Mouse (Mus musculus): Measurements from ENCODE around the gene Casr. TPM values are rescaled to one million over a fixed set of nuclear protein-coding genes. Genes with fewer than 3 reads are reported as not detected.

Casr gene
- 0.22 TPM in 1 of 2 replicates, not detected in the other for polyA plus RNA-seq (2014; fragmentation: Nextera tagmentation; extraction: Ambion mirVana)

DNA sequence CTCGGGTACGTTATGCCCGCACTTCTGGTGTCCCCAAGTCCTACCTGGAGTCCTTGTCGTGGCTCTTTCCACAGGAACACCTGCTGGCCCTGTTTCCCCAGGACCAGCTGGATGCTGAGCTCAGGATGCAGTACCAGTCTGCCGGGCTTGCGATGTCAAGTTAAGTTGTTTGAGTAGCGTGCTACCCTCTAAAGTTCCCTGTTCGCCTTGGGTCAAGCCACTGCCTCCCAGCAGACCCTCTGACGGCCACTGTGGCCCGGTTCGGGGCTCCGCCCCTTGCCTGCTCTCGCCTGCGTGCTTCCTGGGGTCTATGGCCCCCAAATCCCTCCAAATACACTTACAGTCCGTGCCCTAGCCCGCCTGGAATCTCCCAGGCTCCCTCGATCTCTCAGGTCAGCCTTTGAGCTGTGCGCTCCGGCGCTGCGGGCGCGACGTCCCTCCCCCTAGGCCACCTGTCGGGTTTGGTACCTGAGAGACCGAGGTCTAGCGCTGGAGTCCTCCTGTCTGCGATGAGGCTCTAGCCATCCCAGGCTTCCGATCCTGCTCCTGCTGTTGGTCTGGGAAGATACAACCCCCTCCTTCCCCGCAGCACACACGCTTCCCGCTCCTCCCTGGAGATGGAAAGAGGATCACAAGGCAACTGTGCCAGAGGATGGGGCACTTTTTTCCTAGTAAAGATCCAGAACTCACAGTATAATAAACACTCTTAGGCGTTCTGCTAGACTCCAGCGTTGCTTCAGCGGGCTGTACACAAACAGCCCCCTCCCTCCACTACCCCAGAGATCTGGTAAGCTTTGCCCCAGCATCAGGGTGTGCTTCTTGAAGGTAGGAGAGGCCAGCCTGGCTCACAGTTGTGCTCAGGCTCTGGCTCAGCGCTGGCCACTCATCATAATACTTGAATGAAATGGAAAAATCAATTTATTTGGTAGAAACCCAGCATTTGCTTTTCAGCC is at the start of gene Casr:
Casr (minus strand) TSS at position 756 of the 953 bp plus-strand sequence.
- no peaks in the 10 kb centered on the region for H3K36me3 ChIP-seq (ENCODE audit: control insufficient read depth, insufficient read depth, low read length)
- 2% methylated on average over 36 of the region's 36 CpGs for WGBS
- no peak within 1 kb of the TSS for H3K27ac ChIP-seq (ENCODE audit: low read depth, low read length)
- H3K4me1 ChIP-seq (ENCODE audit: control insufficient read depth, insufficient read depth, low read length), result 0 out of 2 replicates have a peak, but pooled peaks cover 5% of the 10 kb centered on the region
- H3K9ac ChIP-seq (ENCODE audit: low read length), result peak within 1 kb of the TSS; percentile 43; the same call in 1 of the 2 replicates
- no peaks in the 10 kb centered on the region for H3K27me3 ChIP-seq (replicated peaks; ENCODE audit: control insufficient read depth, insufficient read depth, low read length)
- peak; percentile 40; the same call in 1 of the 2 replicates for ATAC-seq
- DNase-seq (ENCODE audit: low spot score), result no peak
- peak within 1 kb of the TSS; percentile 37 for H3K4me3 ChIP-seq (ENCODE audit: low read depth, low read length)
- peak within 1 kb of the TSS; percentile 90 for H3K4me2 ChIP-seq (ENCODE audit: low read length)
- H3K9me3 ChIP-seq (replicated peaks; ENCODE audit: control insufficient read depth, low read length), result no peaks in the 10 kb centered on the region

DNA sequence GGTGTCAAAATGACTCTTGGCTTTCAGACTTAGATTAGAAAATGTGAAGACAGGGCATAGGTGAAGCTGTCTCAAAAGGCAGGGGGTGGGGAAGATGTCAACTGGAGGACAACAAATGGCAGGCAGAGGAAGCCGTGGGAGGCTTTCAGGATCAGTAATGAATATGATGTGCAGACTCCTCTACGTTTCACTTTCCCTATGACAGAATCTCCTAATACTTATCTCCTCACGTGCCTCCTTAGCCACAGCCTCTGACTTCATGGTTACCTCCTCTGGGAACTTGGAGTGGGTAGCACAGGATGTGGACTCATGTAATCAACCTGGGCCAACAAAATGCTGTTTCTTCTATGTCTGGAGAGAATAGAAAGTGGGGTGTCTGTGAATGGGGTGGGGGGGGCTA is 40.7 kb upstream of the Casr start:
- H3K4me1 ChIP-seq (ENCODE audit: control insufficient read depth, insufficient read depth, low read length), result no peaks in the 10 kb centered on the region
- DNase-seq (ENCODE audit: low spot score) (no peak), ATAC-seq (no peak)
- 87% methylated on average over 3 of the region's 3 CpGs for WGBS
- H3K4me3 ChIP-seq (ENCODE audit: low read depth, low read length), result no peak overlapping the region
- no peak overlapping the region for H3K9ac ChIP-seq (ENCODE audit: low read length)
- no peaks in the 10 kb centered on the region for H3K27me3 ChIP-seq (replicated peaks; ENCODE audit: control insufficient read depth, insufficient read depth, low read length)
- H3K36me3 ChIP-seq (ENCODE audit: control insufficient read depth, insufficient read depth, low read length), result no peaks in the 10 kb centered on the region
- H3K27ac ChIP-seq (ENCODE audit: low read depth, low read length), result no peak overlapping the region
- H3K4me2 ChIP-seq (ENCODE audit: low read length), result no peak overlapping the region
- no peaks in the 10 kb centered on the region for H3K9me3 ChIP-seq (replicated peaks; ENCODE audit: control insufficient read depth, low read length)

DNA sequence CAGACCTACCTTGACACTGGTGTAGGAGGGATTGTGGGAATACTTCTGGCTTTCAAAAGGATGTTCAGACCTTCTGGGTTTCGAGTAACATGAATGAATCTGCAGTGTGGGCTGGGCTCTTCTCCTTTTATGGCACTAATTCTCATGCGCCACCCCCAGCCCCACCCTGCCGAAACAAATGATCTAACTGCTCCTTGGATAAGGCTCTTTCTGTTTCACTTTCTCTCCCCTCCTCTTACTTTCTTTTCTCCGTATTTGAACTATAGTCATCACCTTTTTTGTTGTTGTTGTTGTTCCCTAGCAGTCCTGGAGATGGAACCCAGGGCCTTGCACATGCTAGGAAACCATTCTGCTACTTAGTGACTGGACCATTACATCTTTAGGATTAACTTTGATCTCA is 36.3 kb upstream of the Casr start:
- H3K36me3 ChIP-seq (ENCODE audit: control insufficient read depth, insufficient read depth, low read length), result no peaks in the 10 kb centered on the region
- no peak overlapping the region for H3K4me2 ChIP-seq (ENCODE audit: low read length)

DNA sequence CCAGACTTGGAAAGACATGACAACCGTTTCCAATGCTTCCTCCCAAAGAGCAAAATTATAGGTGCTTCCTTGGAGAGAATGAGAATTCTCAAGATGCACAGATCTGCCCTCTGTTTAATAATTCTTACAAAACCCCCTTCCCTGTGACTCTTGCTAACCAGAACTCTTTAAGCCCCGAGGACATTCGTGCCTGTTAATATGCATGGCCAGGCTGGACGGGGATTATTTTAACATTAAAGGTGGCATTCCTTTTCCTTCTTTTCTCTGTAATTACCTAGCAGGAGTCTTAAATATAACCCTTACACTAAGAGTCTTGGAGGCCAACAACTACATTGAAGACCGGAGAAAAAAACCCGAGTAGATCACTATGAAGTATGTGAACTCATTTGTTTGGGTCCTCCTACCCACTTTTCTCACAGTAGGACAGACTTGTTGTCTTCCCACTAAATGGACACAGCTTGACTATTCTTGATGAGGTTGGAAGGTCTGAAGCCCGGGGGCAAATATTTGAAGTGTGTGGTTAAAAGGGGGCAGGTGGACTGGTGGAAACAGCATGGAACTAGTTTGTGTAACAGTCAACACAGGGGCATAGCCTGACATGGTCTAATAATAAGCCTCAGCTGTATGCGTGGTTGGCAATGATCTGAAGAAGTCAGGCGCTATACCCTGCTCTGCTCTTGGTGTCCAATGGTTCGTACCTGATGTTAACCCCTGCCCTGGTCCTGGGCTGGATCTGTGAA is 34.9 kb upstream of the Casr start:
- Histone ChIP-seq H3K27ac (ENCODE audit: low read depth, low read length) (no peak overlapping the region), H3K27me3 (replicated peaks; ENCODE audit: control insufficient read depth, insufficient read depth, low read length) (no peaks in the 10 kb centered on the region), H3K9me3 (replicated peaks; ENCODE audit: control insufficient read depth, low read length) (no peaks in the 10 kb centered on the region), H3K9ac (ENCODE audit: low read length) (no peak overlapping the region), H3K36me3 (ENCODE audit: control insufficient read depth, insufficient read depth, low read length) (no peaks in the 10 kb centered on the region), H3K4me3 (ENCODE audit: low read depth, low read length) (no peak overlapping the region), H3K4me1 (ENCODE audit: control insufficient read depth, insufficient read depth, low read length) (no peaks in the 10 kb centered on the region), H3K4me2 (ENCODE audit: low read length) (no peak overlapping the region)
- DNase-seq (ENCODE audit: low spot score) (no peak), ATAC-seq (no peak)
- 92% methylated on average over 10 of the region's 10 CpGs for WGBS

More for the DNA sequence above, 36.3 kb upstream of the Casr start:
- Histone ChIP-seq H3K4me3 (ENCODE audit: low read depth, low read length) (no peak overlapping the region), H3K9me3 (replicated peaks; ENCODE audit: control insufficient read depth, low read length) (no peaks in the 10 kb centered on the region), H3K27me3 (replicated peaks; ENCODE audit: control insufficient read depth, insufficient read depth, low read length) (no peaks in the 10 kb centered on the region), H3K27ac (ENCODE audit: low read depth, low read length) (no peak overlapping the region), H3K9ac (ENCODE audit: low read length) (no peak overlapping the region), H3K4me1 (ENCODE audit: control insufficient read depth, insufficient read depth, low read length) (no peaks in the 10 kb centered on the region)
- ATAC-seq, result no peak
- 85% methylated on average over 4 of the region's 4 CpGs for WGBS
- DNase-seq (ENCODE audit: low spot score), result no peak

DNA sequence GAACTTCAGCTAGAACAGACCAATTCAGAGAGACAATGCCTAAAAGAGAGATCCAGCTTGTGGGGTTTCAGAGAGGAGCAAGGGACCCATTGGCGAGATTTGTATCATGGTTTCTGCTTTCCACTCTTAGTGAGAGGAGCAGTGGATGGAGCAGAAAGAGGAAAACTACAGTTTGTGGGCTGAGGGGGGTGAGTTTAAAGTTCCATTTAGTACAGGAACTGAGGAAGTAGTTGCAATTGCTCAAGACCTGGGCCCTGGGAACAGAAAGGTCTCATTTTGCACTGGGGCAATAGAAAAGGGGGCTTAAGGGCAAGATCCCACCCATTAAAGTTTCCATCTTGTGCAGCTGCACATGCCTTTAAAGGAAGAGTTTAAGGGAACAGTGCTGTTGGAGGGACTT is 28.0 kb upstream of the Casr start:
- H3K27me3 ChIP-seq (replicated peaks; ENCODE audit: control insufficient read depth, insufficient read depth, low read length), result no peaks in the 10 kb centered on the region
- no peak overlapping the region for H3K9ac ChIP-seq (ENCODE audit: low read length)
- ATAC-seq (no peak), DNase-seq (ENCODE audit: low spot score) (no peak)
- no peak overlapping the region for H3K27ac ChIP-seq (ENCODE audit: low read depth, low read length)
- no peaks in the 10 kb centered on the region for H3K9me3 ChIP-seq (replicated peaks; ENCODE audit: control insufficient read depth, low read length)
- H3K36me3 ChIP-seq (ENCODE audit: control insufficient read depth, insufficient read depth, low read length), result no peaks in the 10 kb centered on the region
- no peak overlapping the region for H3K4me3 ChIP-seq (ENCODE audit: low read depth, low read length)
- WGBS, result 82% methylated on average over 1 of the region's 1 CpGs
- no peaks in the 10 kb centered on the region for H3K4me1 ChIP-seq (ENCODE audit: control insufficient read depth, insufficient read depth, low read length)
- no peak overlapping the region for H3K4me2 ChIP-seq (ENCODE audit: low read length)

DNA sequence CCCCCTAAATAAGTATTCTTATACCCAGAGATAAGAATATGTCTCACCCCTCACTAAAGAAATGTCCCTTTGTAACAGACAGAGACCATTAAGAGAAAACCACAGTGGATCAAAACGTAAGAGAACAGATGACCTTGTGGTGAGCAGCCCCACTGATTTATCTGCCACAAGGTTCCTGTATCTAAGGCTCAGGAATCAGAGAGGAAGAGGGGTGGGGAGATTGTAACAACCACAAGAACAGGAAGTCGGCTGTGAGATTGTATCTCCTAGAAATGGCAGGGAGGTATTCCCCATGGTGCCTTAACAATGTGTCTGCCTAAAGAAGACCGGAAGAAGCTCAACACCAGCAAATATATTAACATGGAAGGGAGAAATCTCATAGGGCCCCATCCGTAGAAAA is 26.0 kb upstream of the Casr start:
- Histone ChIP-seq H3K27me3 (replicated peaks; ENCODE audit: control insufficient read depth, insufficient read depth, low read length) (no peaks in the 10 kb centered on the region), H3K4me2 (ENCODE audit: low read length) (no peak overlapping the region), H3K9me3 (replicated peaks; ENCODE audit: control insufficient read depth, low read length) (no peaks in the 10 kb centered on the region), H3K4me3 (ENCODE audit: low read depth, low read length) (no peak overlapping the region), H3K4me1 (ENCODE audit: control insufficient read depth, insufficient read depth, low read length) (no peaks in the 10 kb centered on the region), H3K36me3 (ENCODE audit: control insufficient read depth, insufficient read depth, low read length) (no peaks in the 10 kb centered on the region), H3K9ac (ENCODE audit: low read length) (no peak overlapping the region), H3K27ac (ENCODE audit: low read depth, low read length) (no peak overlapping the region)
- no peak for DNase-seq (ENCODE audit: low spot score)
- whole genome bisulfite sequencing, result 87% methylated on average over 4 of the region's 4 CpGs
- ATAC-seq, result no peak

DNA sequence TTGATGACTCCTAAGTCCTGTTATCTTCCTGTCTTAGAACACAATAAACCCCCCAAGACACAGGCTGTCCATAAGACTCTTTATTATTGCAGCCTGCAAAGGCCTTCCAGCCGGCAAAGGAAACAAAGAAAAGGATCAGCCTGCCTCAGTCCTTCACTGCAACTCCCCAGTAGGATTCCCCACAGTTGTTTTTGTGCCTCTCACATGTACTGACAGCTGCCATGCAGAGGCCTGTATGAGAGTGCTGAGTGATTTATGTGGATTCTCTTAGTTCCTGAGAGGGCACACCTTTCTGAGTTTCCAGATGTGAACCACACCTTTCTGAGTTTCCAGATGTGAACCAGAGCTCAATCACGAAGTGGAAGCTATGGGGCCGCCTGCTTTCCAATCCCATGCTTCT is 20.1 kb upstream of the Casr start:
- Histone ChIP-seq H3K27ac (ENCODE audit: low read depth, low read length) (no peak overlapping the region), H3K4me2 (ENCODE audit: low read length) (no peak overlapping the region), H3K4me3 (ENCODE audit: low read depth, low read length) (no peak overlapping the region), H3K36me3 (ENCODE audit: control insufficient read depth, insufficient read depth, low read length) (no peaks in the 10 kb centered on the region), H3K4me1 (ENCODE audit: control insufficient read depth, insufficient read depth, low read length) (no peaks in the 10 kb centered on the region), H3K27me3 (replicated peaks; ENCODE audit: control insufficient read depth, insufficient read depth, low read length) (no peaks in the 10 kb centered on the region), H3K9ac (ENCODE audit: low read length) (no peak overlapping the region), H3K9me3 (replicated peaks; ENCODE audit: control insufficient read depth, low read length) (no peaks in the 10 kb centered on the region)
- DNase-seq (ENCODE audit: low spot score), result no peak
- no peak for ATAC-seq
- 38% methylated on average over 3 of the region's 3 CpGs for WGBS

DNA sequence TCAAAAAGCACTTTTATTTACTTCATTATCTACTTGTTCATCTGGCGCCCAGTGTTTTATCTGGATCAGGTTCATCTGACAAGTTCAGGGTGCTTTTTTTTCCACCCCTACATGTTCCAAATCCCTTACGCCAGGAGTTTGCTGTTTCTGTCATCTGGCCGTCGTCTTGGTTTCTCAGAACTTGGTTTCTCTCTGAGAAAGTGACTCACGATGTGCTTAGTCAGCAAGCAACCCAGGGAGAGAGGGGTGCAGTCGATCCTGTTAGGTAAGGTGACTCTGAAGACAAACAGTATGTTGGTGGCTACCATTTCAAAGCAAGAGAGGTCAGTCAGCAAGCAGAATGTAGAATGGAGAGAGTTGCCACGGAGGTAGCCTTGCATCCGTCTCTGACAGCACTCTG is 10.0 kb upstream of the Casr start:
- Histone ChIP-seq H3K4me2 (ENCODE audit: low read length) (no peak overlapping the region), H3K27me3 (replicated peaks; ENCODE audit: control insufficient read depth, insufficient read depth, low read length) (no peaks in the 10 kb centered on the region), H3K4me3 (ENCODE audit: low read depth, low read length) (no peak overlapping the region), H3K27ac (ENCODE audit: low read depth, low read length) (no peak overlapping the region), H3K9me3 (replicated peaks; ENCODE audit: control insufficient read depth, low read length) (no peaks in the 10 kb centered on the region), H3K36me3 (ENCODE audit: control insufficient read depth, insufficient read depth, low read length) (no peaks in the 10 kb centered on the region), H3K4me1 (ENCODE audit: control insufficient read depth, insufficient read depth, low read length) (no peaks in the 10 kb centered on the region), H3K9ac (ENCODE audit: low read length) (no peak overlapping the region)
- DNase-seq (ENCODE audit: low spot score), result no peak
- WGBS, result 83% methylated on average over 8 of the region's 8 CpGs
- ATAC-seq, result no peak
